Mouse (Mus musculus) c-Kit-positive CD71-positive TER-119-positive erythroid progenitor cells, embryonic 14.5 days (primary cell): ENCODE data around the gene Casp9.

Experiments used
- DNase-seq: peaks from one replicate; pipeline ENCODE4 v3.0.0-alpha.2; 2013; ENCODE audit warnings: low spot score

Gene Casp9

GRCm38 (mm10) chr4:141818861-141819260, 25.4 kb downstream of the Casp9 start:
- no peak for DNase-seq

- no peak for DNase-seq
Measured at GRCm38 (mm10) chr4:141819316-141819715, 25.9 kb downstream of the Casp9 start.

GRCm38 (mm10) chr4:141821178-141821577, 27.8 kb downstream of the Casp9 start:
- DNase-seq: no peak

- no peak for DNase-seq
Measured at GRCm38 (mm10) chr4:141822089-141822488, 28.7 kb downstream of the Casp9 start.

- DNase-seq: peak; percentile 79
Measured at GRCm38 (mm10) chr4:141822979-141823378, 29.6 kb downstream of the Casp9 start.

DNA sequence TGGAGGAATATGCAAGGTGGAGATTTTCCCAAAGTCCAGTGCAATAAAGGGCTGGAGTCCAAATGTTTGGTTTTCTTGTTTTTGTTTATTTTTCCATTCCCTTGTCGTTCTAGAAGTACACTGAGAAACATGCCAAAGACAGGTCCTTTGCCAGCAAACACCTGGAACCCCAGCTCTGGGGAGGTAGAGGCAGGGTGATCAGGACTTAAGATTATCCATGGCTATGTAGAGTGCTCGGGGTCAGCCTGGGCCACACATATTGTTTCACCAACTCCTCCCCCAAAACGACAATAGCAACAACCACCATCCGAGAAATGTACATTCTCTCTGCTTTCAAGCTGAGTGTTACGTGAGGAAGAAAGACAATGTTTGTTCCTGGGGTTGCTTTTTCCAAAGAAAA, 32.6 kb downstream of the Casp9 start, which contains the start of gene Cela2a:
Cela2a (minus strand) TSS at position 101 of the 400 bp plus-strand sequence.
- DNase-seq: no peak

GRCm38 (mm10) chr4:141827401-141827800, 34.0 kb downstream of the Casp9 start:
- no peak for DNase-seq

DNA sequence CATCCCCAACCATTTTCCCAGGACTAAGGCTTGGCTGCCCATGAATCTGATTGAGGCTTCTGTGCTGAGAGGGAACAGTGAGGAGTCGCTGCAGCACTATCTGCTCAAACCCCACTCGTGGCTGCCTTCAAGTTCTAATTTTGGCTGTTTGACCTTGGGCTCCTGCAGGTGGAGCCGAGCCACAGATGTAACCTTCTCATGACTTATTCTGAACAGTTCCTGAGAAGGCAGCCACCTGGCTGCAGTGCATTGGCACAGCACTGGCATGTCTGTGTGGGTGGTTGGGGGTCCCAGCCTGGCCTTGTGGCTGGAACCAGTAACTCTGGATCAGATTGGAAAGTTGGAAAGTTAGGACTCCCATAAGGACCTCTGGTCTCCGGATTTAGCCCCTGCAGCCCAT, 34.8 kb downstream of the Casp9 start:
- no peak for DNase-seq

DNA sequence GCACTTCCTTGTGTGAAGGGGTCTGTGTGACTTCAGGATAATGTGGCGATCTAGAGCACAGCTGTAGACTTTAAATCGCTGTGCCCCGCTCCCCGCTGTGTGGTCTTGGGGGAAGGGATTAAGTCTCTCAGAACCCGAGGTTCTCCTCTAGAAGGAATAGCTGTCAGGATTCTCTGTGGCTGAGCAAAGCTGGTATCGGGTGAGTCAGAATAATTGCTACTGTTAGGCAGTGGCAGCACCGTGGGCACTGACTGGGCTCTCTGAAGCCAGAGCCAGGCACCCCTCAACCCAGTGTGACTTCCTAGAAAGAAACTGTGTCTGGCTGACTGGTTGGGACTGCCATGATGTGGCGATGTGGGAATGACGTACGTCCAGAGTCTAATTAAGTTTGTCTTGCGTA, 37.0 kb downstream of the Casp9 start:
- no peak for DNase-seq

DNA sequence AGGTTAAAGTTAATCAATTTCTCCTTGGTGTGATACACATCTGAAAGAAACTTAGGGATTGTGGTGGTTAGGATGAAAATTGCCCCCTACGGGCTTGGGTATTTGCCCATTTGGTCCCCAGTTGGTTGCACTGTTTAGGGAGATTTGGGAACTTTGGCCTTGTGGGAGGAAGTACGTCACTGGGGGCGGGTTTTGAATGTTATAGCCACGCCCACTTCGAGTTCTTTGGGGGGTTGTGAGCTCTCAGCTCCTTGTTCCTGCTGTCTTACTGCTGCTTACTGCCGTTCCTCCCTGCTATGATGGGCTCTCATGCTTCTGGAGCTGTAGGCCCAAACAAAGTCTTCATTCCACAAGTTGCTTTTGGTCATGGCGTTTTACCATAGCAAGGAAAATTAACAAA, 37.9 kb downstream of the Casp9 start:
- no peak for DNase-seq

DNA sequence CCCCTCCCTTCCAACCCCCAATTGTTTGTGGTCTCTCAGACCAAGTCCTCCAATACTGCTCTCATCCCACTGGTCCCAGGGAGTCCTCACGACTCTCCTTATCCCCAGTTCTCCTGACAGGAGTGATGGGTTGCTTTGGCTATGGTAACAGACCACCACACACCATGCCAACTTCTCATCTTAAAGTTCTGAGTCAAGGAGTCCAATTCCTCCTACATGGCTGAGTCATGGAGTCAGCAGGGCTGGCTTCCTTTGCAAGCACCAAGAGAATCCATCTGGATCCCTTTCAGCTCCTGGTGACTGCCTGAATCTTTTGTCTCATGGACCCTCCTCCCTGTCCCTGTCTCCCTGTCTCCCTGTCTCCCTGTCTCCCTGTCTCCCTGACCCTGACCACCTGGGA, 40.5 kb downstream of the Casp9 start:
- no peak for DNase-seq

DNA sequence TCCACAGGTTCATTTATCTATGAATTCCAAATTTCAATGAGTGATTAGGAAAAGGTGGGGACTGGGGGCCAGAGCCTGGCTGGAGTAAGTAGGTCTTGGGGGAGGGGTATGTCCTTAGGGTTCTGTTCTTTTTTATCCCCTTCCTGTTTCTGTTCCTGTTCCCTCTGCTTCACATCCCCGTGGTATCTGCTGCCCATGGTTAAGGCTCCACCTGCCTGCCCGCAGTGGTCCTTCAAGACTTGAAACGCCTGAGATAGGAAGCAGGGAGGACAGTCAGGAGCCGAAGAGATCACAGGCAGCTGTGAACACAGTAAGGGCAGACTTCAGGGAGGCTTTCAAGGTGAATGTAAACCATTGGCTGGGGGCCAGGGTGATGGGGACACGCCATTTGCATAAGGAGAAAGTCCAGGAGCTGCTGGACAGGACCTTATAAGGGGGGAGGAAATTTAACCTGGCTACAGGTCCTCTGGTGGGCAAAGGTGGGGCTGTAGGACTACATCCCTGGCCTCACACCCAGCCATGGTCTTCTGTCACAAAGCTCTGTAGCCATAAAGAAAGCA, 41.2 kb downstream of the Casp9 start:
- no peak for DNase-seq

- DNase-seq: no peak
Measured at GRCm38 (mm10) chr4:141845999-141846398, 52.6 kb downstream of the Casp9 start, which contains the start of gene Ctrc. TSS of gene Ctrc (minus strand) at chr4:141846359.

DNA sequence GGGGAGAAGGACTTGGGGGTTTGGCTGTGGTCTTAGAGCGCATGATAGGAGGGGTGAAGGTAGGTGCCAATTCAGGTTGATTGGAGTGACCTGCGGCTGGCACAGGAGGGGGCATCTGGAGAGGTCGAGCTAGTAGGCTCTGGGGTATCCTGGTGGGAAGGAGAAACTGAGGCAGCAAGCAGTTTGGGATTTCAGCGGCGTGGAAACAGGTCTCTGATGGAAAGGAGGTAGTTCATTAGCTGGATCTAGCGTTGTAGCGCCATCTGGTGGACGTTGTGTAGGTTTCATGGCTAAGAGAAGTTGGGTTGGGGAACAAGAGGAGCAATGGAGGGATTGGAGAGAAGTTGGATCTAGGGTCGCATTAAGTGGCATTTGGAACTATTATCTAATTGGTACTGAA, 60.0 kb downstream of the Casp9 start:
- peak; percentile 45 for DNase-seq

- DNase-seq: peak; percentile 69
Measured at GRCm38 (mm10) chr4:141857422-141857930, 64.1 kb downstream of the Casp9 start.

- DNase-seq: no peak
Measured at GRCm38 (mm10) chr4:141858501-141858900, 65.1 kb downstream of the Casp9 start.

GRCm38 (mm10) chr4:141859351-141859750, 65.9 kb downstream of the Casp9 start:
- no peak for DNase-seq

GRCm38 (mm10) chr4:141860246-141860841, 66.9 kb downstream of the Casp9 start:
- no peak for DNase-seq

- DNase-seq: no peak
Measured at GRCm38 (mm10) chr4:141861591-141862295, 68.3 kb downstream of the Casp9 start.

GRCm38 (mm10) chr4:141862867-141863266, 69.5 kb downstream of the Casp9 start:
- DNase-seq: no peak

DNA sequence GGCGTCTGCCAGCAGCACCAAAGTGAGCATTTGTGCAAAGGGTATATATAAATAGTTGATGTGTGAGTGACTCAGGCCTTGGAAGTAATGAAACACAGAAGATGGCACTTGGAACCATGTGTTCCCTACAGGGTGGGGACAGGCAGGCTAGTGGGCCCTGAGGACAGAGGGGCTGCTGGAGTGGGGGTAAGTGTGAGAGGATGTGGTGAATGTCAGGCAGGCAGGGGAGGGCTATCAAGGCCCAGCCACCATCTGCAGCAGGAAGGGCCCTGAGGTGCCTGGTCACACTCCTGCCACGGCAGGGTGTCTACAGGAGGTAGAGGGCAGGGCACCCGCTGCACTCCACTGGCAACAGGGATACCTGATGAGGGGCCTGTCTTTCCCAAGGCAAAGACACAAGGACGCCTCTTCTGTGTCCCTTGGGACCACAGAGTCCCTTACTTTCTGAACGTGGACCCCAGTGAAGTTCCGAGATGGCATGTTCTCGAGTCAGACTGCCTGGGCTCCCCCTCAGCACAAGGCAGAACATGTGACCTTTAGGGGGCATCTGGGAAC, 70.4 kb downstream of the Casp9 start:
- DNase-seq: no peak

DNA sequence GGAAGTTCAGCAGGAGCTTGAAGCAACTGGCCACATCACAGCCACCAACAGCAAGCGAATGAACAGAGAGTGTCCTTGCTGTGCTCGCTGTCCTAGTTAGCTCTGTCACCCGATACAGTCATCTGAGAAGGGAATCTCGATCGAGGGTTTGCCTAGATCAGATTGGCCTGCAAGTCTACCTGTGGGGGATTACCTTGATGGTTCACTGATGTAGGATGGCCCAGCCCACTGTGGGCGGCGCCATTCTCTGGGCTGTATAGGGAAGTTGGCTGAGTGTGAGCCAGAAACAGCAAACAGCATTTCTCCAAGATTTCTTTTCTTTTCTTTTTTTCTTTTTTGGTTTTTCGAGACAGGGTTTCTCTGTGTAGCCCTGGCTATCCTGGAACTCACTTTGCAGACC, 71.1 kb downstream of the Casp9 start:
- no peak for DNase-seq

- no peak for DNase-seq
Measured at GRCm38 (mm10) chr4:141865006-141865405, 71.6 kb downstream of the Casp9 start.
